Mouse (Mus musculus) heart, embryonic 14.5 days (tissue): ENCODE measurements around the gene Fasl. TPM values are rescaled to one million over a fixed set of nuclear protein-coding genes. Genes with fewer than 3 reads are reported as not detected.

ENCODE experiments used
- ATAC-seq: fragments of 200-750 bp; cut with Nextera tagmentation; 2 replicates; pipeline ENCODE4 v1.8.0; 2017; ENCODE audit warnings: low read depth, moderate TSS enrichment; ENCODE audit not compliant: insufficient number of reproducible peaks, insufficient read depth, low FRiP score
- H3K27ac ChIP-seq, 2 experiments: fragments of 200-500 bp in 1 of 2; fragments of 300-500 bp in 1 of 2; sonication (generic) in 1 of 2; replicated peaks in 1 of 2; 2 replicates each; pipeline ENCODE4 v1.5.1; 2012 to 2014; ENCODE audit warnings: low read depth in 2 of 2, low read length in 2 of 2, control low read depth in 1 of 2, mild to moderate bottlenecking in 1 of 2, mixed read lengths in 1 of 2; ENCODE audit not compliant: control insufficient read depth in 1 of 2, insufficient read depth in 1 of 2
- H3K27me3 ChIP-seq: fragments of 300-500 bp; sonication (generic); 2 replicates; pipeline ENCODE4 v1.6.1; 2014; ENCODE audit warnings: mild to moderate bottlenecking, low read length, control low read depth; ENCODE audit not compliant: control insufficient read depth, insufficient read depth
- H3K36me3 ChIP-seq: fragments of 300-500 bp; sonication (generic); 2 replicates; pipeline ENCODE4 v1.6.1; 2014; ENCODE audit warnings: mild to moderate bottlenecking, control low read depth, low read length, mixed read lengths; ENCODE audit not compliant: control insufficient read depth, insufficient read depth
- H3K4me1 ChIP-seq, 2 experiments: fragments of 200-500 bp in 1 of 2; fragments of 300-500 bp in 1 of 2; sonication (generic) in 1 of 2; 2 replicates each; pipeline ENCODE4 v1.6.1; 2012 to 2014; ENCODE audit warnings: low read length in 2 of 2, control low read depth in 1 of 2, mixed read lengths in 1 of 2; ENCODE audit not compliant: control insufficient read depth in 2 of 2, insufficient read depth in 2 of 2
- H3K4me2 ChIP-seq: fragments of 300-500 bp; sonication (generic); 2 replicates; pipeline ENCODE4 v1.6.1; 2014; ENCODE audit warnings: mild to moderate bottlenecking, low read length
- H3K4me3 ChIP-seq, 2 experiments: fragments of 200-500 bp in 1 of 2; fragments of 300-500 bp in 1 of 2; sonication (generic) in 1 of 2; 2 replicates each; pipeline ENCODE4 v1.5.1; 2012 to 2014; ENCODE audit warnings: low read length in 2 of 2, mild to moderate bottlenecking in 2 of 2, control low read depth in 1 of 2, low read depth in 1 of 2, moderate library complexity in 1 of 2; ENCODE audit not compliant: control insufficient read depth in 1 of 2, insufficient read depth in 1 of 2
- H3K9ac ChIP-seq: fragments of 300-500 bp; sonication (generic); 2 replicates; pipeline ENCODE4 v1.6.1; 2014; ENCODE audit warnings: mild to moderate bottlenecking, low read length
- H3K9me3 ChIP-seq: fragments of 300-500 bp; sonication (generic); 2 replicates; pipeline ENCODE4 v1.6.1; 2016; ENCODE audit warnings: low read length, control low read depth; ENCODE audit not compliant: control insufficient read depth
- WGBS: fragments of 180-500 bp; shearing (Covaris S2); extraction: QIAGEN DNeasy Blood & Tissue Kit; methylation state at CpG from one replicate; pipeline ENCODE4 v1.1.7; 2014; 5-methylcytosine and 5-hydroxymethylcytosine counted together
- polyA plus RNA-seq: library from polyadenylated mRNA; unstranded; fragments of >200 nt; fragmentation: Nextera tagmentation; extraction: Ambion mirVana; gene quantifications from 2 replicates; pipeline ENCODE4 v1.2.1, GENCODE M21; 2014

Gene Fasl
- polyA plus RNA-seq, 1 experiment from 2014 or later, result not detected

DNA sequence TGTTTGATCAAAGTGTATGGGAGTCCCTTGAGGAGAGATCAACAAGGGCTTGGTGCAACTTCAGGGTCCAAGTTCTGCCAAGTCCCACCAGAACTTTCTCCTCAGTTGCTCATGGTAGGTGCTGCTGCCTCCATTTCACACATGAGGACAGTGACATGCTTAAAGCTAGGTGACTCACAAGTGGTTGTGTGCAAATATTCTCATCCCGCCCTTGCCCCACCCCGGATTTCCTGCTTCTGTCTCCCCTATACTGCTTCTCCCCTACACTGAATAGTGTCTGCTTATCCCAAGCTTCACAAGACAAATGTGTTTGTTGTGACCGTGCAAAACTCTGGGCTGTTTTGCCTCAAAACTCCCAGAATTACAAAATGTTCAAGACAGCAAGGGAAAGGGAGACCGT is 43.4 kb downstream of the Fasl start:
- H3K9ac ChIP-seq, result no peak overlapping the region
- H3K27me3 ChIP-seq, result no peaks in the 10 kb centered on the region
- ATAC-seq, result no peak

DNA sequence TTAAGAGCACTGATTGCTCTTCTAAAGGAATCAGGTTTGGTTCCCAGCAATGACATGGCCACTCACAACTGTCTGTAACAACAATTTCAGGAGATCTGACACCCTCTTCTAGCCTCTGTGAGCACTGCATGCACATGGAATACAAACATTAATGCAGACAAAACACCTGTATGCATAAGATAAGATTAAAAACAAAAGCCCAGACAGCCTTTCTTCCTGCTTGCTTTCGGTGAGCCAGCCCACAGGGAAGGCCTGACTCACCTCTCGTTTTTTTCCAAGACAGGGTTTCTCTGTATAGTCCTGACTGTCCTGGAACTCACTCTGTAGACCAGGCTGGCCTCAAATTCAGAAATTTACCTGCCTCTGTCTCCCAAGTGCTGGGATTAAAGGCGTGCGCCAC is 44.1 kb downstream of the Fasl start:
- H3K9ac ChIP-seq, result no peak overlapping the region
- H3K4me3 ChIP-seq, result no peak overlapping the region
- no peak for ATAC-seq
- H3K27ac ChIP-seq, result no peak overlapping the region
- H3K4me1 ChIP-seq, result no peaks in the 10 kb centered on the region
- 66% methylated on average over 4 of the region's 4 CpGs for WGBS
- no peaks in the 10 kb centered on the region for H3K27me3 ChIP-seq
- no peaks in the 10 kb centered on the region for H3K36me3 ChIP-seq
- H3K4me2 ChIP-seq, result no peak overlapping the region
- no peaks in the 10 kb centered on the region for H3K9me3 ChIP-seq

More for the DNA sequence above, 43.4 kb downstream of the Fasl start:
- 75% methylated on average over 4 of the region's 4 CpGs for WGBS
- Histone ChIP-seq H3K4me1 (no peaks in the 10 kb centered on the region), H3K4me2 (no peak overlapping the region), H3K36me3 (no peaks in the 10 kb centered on the region), H3K9me3 (no peaks in the 10 kb centered on the region), H3K27ac (no peak overlapping the region), H3K4me3 (no peak overlapping the region)

DNA sequence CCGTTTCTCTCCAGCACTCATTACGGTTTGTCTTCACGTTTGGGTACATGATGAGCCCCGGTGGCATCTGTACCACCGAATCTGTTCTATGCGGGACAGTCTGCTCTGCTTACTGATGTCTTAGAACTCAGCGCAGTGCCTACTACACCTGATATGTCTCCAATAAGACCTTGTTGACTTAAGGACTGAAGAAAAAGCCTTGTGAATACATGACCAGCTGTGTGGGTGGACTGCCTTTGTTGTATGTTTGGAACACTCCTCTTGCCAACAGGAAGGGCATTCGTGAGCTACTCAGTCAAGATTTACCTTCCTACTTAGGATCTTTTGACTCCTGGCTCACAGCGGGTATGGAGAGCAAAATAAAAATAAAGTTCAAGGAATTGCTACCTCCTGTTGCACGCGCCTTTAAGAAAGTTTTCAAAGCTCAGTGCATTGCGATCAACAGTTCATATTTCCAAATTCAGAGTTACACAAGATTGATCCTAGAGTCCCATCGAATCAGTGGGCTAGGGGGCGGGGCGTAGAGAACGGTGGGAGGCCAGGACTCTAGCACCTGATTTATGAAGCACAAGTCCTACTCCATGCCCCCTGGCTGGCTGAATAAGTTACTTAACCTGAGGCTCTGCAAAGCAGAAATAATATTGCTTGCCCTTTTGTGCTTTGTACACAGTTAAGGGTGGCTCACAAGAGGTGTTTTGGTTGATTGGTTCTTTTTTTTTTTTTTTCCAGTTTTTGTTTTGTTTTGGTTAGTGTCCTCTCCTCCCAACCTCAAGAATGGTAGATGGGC is 45.6 kb downstream of the Fasl start:
- no peak overlapping the region for H3K4me3 ChIP-seq
- no peaks in the 10 kb centered on the region for H3K4me1 ChIP-seq
- no peak overlapping the region for H3K27ac ChIP-seq
- ATAC-seq, result no peak
- no peaks in the 10 kb centered on the region for H3K27me3 ChIP-seq
- H3K9me3 ChIP-seq, result no peaks in the 10 kb centered on the region
- no peak overlapping the region for H3K9ac ChIP-seq
- H3K4me2 ChIP-seq, result no peak overlapping the region
- H3K36me3 ChIP-seq, result no peaks in the 10 kb centered on the region
- WGBS, result 83% methylated on average over 16 of the region's 16 CpGs

DNA sequence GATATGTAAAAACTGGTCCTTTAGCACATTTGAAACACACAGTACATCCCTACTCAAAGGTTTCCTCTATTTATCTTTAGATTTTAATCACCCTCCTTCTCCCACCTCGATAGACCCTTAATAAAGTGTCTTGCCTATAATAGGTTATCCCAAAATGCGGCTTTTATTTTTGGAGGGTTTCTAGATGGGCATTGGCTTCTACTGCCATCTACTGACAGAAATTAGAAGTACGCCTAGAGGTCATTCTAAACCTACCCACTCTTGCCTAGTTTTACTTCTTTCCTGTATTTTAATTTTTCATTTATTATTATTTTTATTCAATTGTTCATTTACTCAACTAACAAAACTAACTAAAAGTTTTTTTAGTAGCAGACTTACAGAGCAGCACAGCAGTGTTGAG is 51.4 kb downstream of the Fasl start:
- Histone ChIP-seq H3K9ac (no peak overlapping the region), H3K4me1 (no peaks in the 10 kb centered on the region), H3K36me3 (no peaks in the 10 kb centered on the region), H3K4me2 (no peak overlapping the region), H3K27me3 (no peaks in the 10 kb centered on the region), H3K27ac (no peak overlapping the region), H3K4me3 (no peak overlapping the region), H3K9me3 (no peaks in the 10 kb centered on the region)
- 5% methylated on average over 3 of the region's 3 CpGs for WGBS
- ATAC-seq, result no peak

GRCm38 (mm10) chr1:161736255-161736654 is 52.0 kb downstream of the Fasl start:
- Histone ChIP-seq H3K9me3 (no peaks in the 10 kb centered on the region), H3K4me1 (no peaks in the 10 kb centered on the region), H3K9ac (no peak overlapping the region), H3K4me3 (no peak overlapping the region), H3K27me3 (no peaks in the 10 kb centered on the region), H3K4me2 (no peak overlapping the region), H3K27ac (no peak overlapping the region), H3K36me3 (no peaks in the 10 kb centered on the region)
- WGBS, result 74% methylated on average over 3 of the region's 3 CpGs
- ATAC-seq, result no peak

DNA sequence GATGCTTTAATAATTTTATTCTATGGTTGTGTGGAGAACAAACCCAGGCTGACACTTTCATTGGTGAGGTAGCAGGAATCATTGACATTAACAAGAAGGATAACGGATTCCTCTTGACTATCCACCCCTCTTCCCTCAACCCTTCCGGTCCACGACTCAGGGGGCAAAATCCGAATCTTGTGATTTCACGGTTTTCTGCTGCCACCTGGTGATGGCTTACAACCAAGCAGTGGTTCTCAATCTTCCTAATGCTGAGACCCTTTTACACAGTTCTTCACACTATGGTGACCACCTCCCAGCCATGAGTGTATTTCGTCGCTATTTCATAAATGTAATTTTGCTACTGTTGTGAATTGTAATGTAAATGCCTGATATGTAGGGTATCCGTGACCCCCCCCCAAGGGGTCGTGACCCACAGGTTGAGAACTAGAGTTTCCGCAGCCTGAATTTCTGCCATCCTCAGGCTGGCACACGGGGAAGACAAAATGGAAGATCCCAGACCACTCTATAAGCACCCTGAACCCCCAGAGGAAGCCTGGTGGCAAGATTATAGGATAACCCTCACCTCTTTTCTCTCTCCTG is 52.7 kb downstream of the Fasl start:
- Histone ChIP-seq H3K4me3 (no peak overlapping the region), H3K4me1 (no peaks in the 10 kb centered on the region), H3K27ac (no peak overlapping the region), H3K9ac (no peak overlapping the region), H3K4me2 (no peak overlapping the region), H3K27me3 (no peaks in the 10 kb centered on the region), H3K9me3 (no peaks in the 10 kb centered on the region), H3K36me3 (no peaks in the 10 kb centered on the region)
- no peak for ATAC-seq
- WGBS, result 49% methylated on average over 11 of the region's 11 CpGs

DNA sequence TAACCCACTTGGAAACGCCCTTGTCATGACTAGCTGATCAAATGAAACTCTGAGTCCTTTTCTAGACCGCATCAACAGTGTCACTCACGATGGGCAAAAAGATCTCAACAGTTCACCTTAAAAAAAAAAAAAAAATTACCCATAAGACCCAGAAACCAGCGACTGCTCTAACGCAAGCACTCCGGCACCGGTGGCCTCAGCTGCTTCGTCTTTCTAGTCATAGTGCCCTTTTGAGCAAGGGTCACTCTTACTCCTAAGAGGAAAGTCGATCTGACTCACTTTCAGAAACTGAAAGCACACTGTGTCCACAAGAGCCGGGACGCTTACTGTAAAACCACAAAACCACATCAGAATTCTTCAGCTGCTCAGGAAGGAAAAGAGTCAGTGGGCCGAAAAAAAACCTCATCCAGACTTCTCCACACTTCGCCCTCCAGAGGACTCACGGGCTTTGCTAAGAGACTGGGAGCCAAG is 53.5 kb downstream of the Fasl start:
- no peak overlapping the region for H3K9ac ChIP-seq
- H3K4me3 ChIP-seq, result no peak overlapping the region
- H3K27me3 ChIP-seq, result no peaks in the 10 kb centered on the region
- H3K4me2 ChIP-seq, result no peak overlapping the region
- WGBS, result 86% methylated on average over 14 of the region's 14 CpGs
- no peak overlapping the region for H3K27ac ChIP-seq
- H3K9me3 ChIP-seq, result no peaks in the 10 kb centered on the region
- no peaks in the 10 kb centered on the region for H3K36me3 ChIP-seq
- no peaks in the 10 kb centered on the region for H3K4me1 ChIP-seq
- no peak for ATAC-seq
